Mouse (Mus musculus) midbrain, embryonic 14.5 days (tissue): Measurements from ENCODE around the gene Trpc1. TPM values are rescaled to one million over a fixed set of nuclear protein-coding genes. Genes with fewer than 3 reads are reported as not detected.
A peak's percentile ranks its signal among the peaks of the same experiment; 100 is the strongest.

Experiments
- ATAC-seq: fragments of 200-750 bp; cut with Nextera tagmentation; 2 replicates; pipeline ENCODE4 v1.8.0; 2017; ENCODE audit warnings: moderate number of reproducible peaks, moderate library complexity; ENCODE audit not compliant: low FRiP score, low TSS enrichment
- DNase-seq: peaks from one replicate; pipeline ENCODE4 v3.0.0-alpha.2; 2015
- H3K27ac ChIP-seq: fragments of 300-500 bp; sonication (generic); replicated peaks from 2 replicates; pipeline ENCODE4 v1.5.1; 2014; ENCODE audit warnings: mild to moderate bottlenecking, low read depth, low read length, moderate library complexity
- H3K27me3 ChIP-seq: fragments of 300-500 bp; sonication (generic); 2 replicates; pipeline ENCODE4 v1.6.1; 2014; ENCODE audit warnings: low read length, control low read depth, mixed read lengths; ENCODE audit not compliant: control insufficient read depth, insufficient read depth
- H3K36me3 ChIP-seq: fragments of 300-500 bp; sonication (generic); 2 replicates; pipeline ENCODE4 v1.6.1; 2014; ENCODE audit warnings: low read length, control low read depth; ENCODE audit not compliant: control insufficient read depth, insufficient read depth
- H3K4me1 ChIP-seq: fragments of 300-500 bp; sonication (generic); 2 replicates; pipeline ENCODE4 v1.6.1; 2014; ENCODE audit warnings: mild to moderate bottlenecking, antibody characterized with exemption, low read length, control low read depth; ENCODE audit not compliant: control insufficient read depth, insufficient read depth
- H3K4me2 ChIP-seq: fragments of 300-500 bp; sonication (generic); 2 replicates; pipeline ENCODE4 v1.6.1; 2014; ENCODE audit warnings: mild to moderate bottlenecking, low read length, moderate library complexity
- H3K4me3 ChIP-seq: fragments of 300-500 bp; sonication (generic); replicated peaks from 2 replicates; pipeline ENCODE4 v1.5.1; 2014; ENCODE audit warnings: low read depth, low read length
- H3K9ac ChIP-seq: fragments of 300-500 bp; sonication (generic); replicated peaks from 2 replicates; pipeline ENCODE4 v1.6.1; 2014; ENCODE audit warnings: mild to moderate bottlenecking, low read length, moderate library complexity
- H3K9me3 ChIP-seq: fragments of 300-500 bp; sonication (generic); 2 replicates; pipeline ENCODE4 v1.6.1; 2016; ENCODE audit warnings: low read length, control low read depth, mixed read lengths; ENCODE audit not compliant: control insufficient read depth
- WGBS: fragments of 180-500 bp; shearing (Covaris S2); extraction: QIAGEN DNeasy Blood & Tissue Kit; methylation state at CpG from one replicate; pipeline ENCODE4 v1.1.7; 2014; 5-methylcytosine and 5-hydroxymethylcytosine counted together
- polyA plus RNA-seq: library from polyadenylated mRNA; unstranded; fragments of >200 nt; fragmentation: Nextera tagmentation; extraction: Ambion mirVana; gene quantifications from 2 replicates; pipeline ENCODE4 v1.2.1, GENCODE M21; 2014

Trpc1 gene
- polyA plus RNA-seq, 1 experiment from 2014 or later, result 10.5 TPM

DNA sequence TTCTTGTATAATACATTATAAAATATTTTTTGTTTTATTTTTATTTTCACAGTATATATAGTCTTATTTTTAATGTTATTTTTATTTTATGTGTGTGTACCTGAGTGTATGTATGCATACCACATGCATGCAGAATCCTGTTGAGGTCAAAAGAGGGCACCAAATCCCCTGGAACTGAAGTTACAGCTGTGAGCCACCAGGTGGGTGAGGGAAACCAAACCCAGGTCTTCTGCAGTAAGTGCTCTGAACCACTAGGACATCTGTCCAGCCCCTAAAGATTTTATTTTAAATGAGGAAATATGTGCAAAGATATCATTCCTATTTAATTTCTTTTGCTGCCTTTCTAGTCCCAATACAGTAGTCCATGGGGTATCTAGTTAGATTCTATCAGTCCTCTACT is 41.2 kb downstream of the Trpc1 start:
- Histone ChIP-seq H3K9ac (no peak overlapping the region), H3K9me3 (no peaks in the 10 kb centered on the region), H3K4me3 (no peak overlapping the region), H3K27ac (no peak overlapping the region), H3K4me1 (no peaks in the 10 kb centered on the region), H3K27me3 (no peaks in the 10 kb centered on the region), H3K36me3 (peaks cover 9% of the 10 kb centered on the region; the same call in 1 of the 2 replicates), H3K4me2 (no peak overlapping the region)
- DNase-seq (no peak), ATAC-seq (no peak)

DNA sequence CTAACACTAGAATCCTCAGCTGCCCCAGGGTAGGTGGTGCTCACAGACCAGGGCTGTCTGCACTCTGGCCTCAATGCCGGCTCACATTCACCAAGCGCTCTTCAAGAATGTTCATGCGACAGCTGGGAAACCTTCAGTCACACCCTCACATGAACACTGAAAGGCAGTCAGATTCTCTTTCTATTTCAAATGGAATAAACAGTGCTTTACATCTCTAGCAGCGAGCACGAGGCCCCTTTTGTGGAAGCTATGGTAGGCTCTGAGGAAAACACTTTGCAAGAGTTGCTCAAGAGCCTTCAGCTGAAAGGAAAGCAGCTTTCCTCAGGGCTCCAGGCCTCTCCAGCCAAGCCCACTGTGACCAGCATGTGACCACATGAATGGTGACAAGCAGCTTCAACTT is 44.8 kb downstream of the Trpc1 start:
- ATAC-seq, result no peak
- WGBS, result 84% methylated on average over 5 of the region's 5 CpGs

DNA sequence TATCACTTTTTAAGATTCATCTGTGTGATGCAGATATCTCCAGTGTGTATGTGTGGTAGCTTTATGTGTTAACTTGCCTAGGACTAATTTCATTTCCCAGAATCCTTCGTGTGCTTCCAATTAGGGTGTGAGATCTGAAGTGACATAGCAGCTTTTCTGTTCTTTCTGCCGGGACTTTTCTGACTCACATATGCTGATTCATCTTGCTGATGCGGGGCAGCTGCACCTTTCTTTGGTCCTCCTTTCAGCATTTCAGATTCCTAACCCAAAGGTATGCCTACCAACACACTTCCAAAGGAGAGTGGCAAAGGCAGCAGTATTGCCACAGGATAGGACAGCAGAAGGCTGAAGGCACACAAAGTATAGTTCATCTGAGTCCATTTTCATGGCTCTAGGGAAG is 46.1 kb downstream of the Trpc1 start:
- WGBS, result 89% methylated on average over 3 of the region's 3 CpGs
- no peaks in the 10 kb centered on the region for H3K9me3 ChIP-seq
- H3K4me2 ChIP-seq, result no peak overlapping the region
- ATAC-seq, result no peak
- H3K4me3 ChIP-seq, result no peak overlapping the region
- DNase-seq, result no peak
- no peak overlapping the region for H3K9ac ChIP-seq
- no peaks in the 10 kb centered on the region for H3K27me3 ChIP-seq
- peaks cover 9% of the 10 kb centered on the region; the same call in 1 of the 2 replicates for H3K36me3 ChIP-seq
- no peaks in the 10 kb centered on the region for H3K4me1 ChIP-seq
- H3K27ac ChIP-seq, result no peak overlapping the region

More for the DNA sequence above, 44.8 kb downstream of the Trpc1 start:
- H3K4me2 ChIP-seq, result no peak overlapping the region
- H3K9ac ChIP-seq, result no peak overlapping the region
- DNase-seq, result no peak
- no peaks in the 10 kb centered on the region for H3K4me1 ChIP-seq
- H3K9me3 ChIP-seq, result no peaks in the 10 kb centered on the region
- H3K27ac ChIP-seq, result no peak overlapping the region
- H3K36me3 ChIP-seq, result peaks cover 9% of the 10 kb centered on the region; the same call in 1 of the 2 replicates
- H3K27me3 ChIP-seq, result no peaks in the 10 kb centered on the region
- H3K4me3 ChIP-seq, result no peak overlapping the region

DNA sequence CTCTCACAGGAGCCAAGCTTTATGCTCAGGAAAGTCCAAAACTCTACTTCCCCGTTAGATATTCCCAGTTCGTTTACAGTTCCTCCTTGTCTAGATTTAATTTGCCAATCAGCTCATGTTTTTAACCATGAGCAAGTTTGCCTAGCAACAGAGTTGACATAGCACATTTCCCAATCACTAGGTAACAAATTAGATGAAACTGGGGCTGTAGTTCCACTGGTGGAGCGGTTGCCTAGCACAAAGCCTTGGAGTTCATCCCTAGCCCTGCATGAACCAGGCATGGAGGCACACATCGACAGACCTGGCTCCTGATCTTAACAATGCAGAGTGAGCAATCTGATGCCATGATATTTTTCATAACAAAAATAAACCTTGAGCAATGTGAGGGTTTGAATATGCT is 50.9 kb downstream of the Trpc1 start:
- H3K4me1 ChIP-seq, result no peaks in the 10 kb centered on the region
- no peak overlapping the region for H3K9ac ChIP-seq
- no peaks in the 10 kb centered on the region for H3K36me3 ChIP-seq
- no peak overlapping the region for H3K4me3 ChIP-seq
- H3K4me2 ChIP-seq, result no peak overlapping the region
- H3K9me3 ChIP-seq, result no peaks in the 10 kb centered on the region
- DNase-seq, result no peak
- ATAC-seq, result no peak
- 76% methylated on average over 4 of the region's 4 CpGs for WGBS
- no peaks in the 10 kb centered on the region for H3K27me3 ChIP-seq
- no peak overlapping the region for H3K27ac ChIP-seq

DNA sequence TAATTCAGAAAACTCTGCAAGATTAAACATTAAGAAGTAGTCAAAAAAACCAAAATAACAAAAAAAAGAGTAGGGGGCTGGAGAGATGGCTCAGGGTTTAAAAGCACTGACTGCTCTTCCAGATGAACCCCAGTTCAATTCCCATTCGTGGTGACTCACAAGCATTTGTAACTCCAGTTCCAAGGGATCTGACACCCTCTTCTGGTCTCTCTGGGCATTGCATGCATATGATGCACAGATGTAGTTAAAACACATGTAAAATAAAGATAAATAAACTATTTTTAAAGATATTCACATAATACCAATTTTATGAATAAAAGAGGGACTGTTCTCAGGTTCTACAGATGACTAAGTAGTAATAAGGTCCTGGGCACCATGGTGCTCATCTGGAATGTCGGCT is 52.4 kb downstream of the Trpc1 start:
- H3K9me3 ChIP-seq, result no peaks in the 10 kb centered on the region
- H3K27me3 ChIP-seq, result no peaks in the 10 kb centered on the region
- ATAC-seq (no peak), DNase-seq (peak; percentile 65)
- H3K4me1 ChIP-seq, result no peaks in the 10 kb centered on the region
- no peak overlapping the region for H3K4me3 ChIP-seq
- H3K27ac ChIP-seq, result no peak overlapping the region
- no peak overlapping the region for H3K4me2 ChIP-seq
- no peaks in the 10 kb centered on the region for H3K36me3 ChIP-seq
- no peak overlapping the region for H3K9ac ChIP-seq
- 68% methylated on average over 2 of the region's 2 CpGs for WGBS

DNA sequence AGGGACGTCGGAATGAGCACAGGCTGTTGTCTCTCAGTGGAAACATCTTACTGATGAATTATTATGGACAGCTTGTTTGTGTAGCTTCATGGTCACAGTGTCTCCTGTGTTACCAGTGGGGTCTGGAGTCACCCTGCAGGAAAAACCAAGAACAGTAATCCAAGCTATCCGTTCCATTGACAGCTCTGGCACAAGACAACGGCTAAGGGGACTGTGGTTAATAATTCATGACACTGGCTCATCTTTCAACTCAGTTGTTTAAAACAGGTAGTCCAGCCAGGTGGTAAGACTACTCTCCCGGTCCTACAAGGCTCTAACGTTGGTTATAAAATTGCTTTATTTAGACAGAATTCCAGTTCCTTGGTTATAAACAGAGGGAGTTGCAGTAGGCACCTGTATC is 53.6 kb downstream of the Trpc1 start:
- no peak for ATAC-seq
- no peaks in the 10 kb centered on the region for H3K9me3 ChIP-seq
- H3K4me2 ChIP-seq, result no peak overlapping the region
- H3K27ac ChIP-seq, result no peak overlapping the region
- H3K4me3 ChIP-seq, result no peak overlapping the region
- 81% methylated on average over 6 of the region's 6 CpGs for WGBS
- DNase-seq, result no peak
- H3K27me3 ChIP-seq, result no peaks in the 10 kb centered on the region
- no peaks in the 10 kb centered on the region for H3K4me1 ChIP-seq
- H3K36me3 ChIP-seq, result no peaks in the 10 kb centered on the region
- H3K9ac ChIP-seq, result no peak overlapping the region

DNA sequence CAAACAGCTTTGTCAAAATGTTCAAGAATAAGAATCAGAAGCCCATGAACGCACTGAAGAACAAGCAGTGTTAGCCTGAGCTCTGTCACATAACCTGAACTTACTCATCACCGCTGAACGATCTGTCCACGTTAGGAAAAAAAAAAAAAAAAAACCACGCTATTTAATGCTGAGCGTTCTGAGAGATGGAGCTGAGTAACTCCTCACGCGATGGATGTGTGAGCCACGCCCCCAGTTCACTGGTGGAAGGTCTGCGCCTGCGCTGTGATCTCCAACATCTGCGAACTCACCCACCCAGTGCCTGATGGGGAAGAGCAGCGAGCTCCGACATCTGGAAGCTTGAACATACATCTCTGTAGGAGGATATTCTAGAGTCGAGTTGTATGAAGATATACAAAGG is 55.2 kb downstream of the Trpc1 start:
- no peaks in the 10 kb centered on the region for H3K27me3 ChIP-seq
- WGBS, result 92% methylated on average over 15 of the region's 15 CpGs
- DNase-seq (no peak), ATAC-seq (no peak)
- no peaks in the 10 kb centered on the region for H3K36me3 ChIP-seq
- H3K4me1 ChIP-seq, result no peaks in the 10 kb centered on the region
- no peak overlapping the region for H3K4me2 ChIP-seq
- H3K4me3 ChIP-seq, result no peak overlapping the region
- H3K9ac ChIP-seq, result no peak overlapping the region
- H3K9me3 ChIP-seq, result no peaks in the 10 kb centered on the region
- H3K27ac ChIP-seq, result no peak overlapping the region

DNA sequence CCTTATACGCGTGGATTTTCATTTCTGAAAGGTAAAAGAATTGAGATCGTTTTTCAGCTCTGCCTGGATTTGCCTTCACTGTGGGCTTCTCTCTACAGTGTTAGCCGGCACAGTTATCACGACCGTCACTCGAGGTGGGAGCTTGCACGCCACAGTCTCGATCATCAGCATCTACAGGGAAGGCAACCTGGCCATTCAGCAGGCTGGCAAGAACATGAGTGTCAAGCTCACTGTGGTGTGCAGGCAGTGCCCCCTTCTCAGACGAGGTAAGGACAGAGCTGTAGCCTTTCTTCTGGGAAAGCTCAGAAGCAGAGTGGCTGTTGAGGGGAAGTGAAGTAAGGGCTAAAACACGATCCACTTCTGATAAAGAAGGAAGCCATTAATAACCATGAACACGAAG is 55.6 kb downstream of the Trpc1 start:
- 92% methylated on average over 12 of the region's 12 CpGs for WGBS
- no peak for ATAC-seq
- H3K4me1 ChIP-seq, result no peaks in the 10 kb centered on the region
- no peaks in the 10 kb centered on the region for H3K9me3 ChIP-seq
- H3K36me3 ChIP-seq, result no peaks in the 10 kb centered on the region
- no peak overlapping the region for H3K4me2 ChIP-seq
- no peaks in the 10 kb centered on the region for H3K27me3 ChIP-seq
- H3K4me3 ChIP-seq, result no peak overlapping the region
- no peak for DNase-seq
- H3K9ac ChIP-seq, result no peak overlapping the region
- no peak overlapping the region for H3K27ac ChIP-seq

DNA sequence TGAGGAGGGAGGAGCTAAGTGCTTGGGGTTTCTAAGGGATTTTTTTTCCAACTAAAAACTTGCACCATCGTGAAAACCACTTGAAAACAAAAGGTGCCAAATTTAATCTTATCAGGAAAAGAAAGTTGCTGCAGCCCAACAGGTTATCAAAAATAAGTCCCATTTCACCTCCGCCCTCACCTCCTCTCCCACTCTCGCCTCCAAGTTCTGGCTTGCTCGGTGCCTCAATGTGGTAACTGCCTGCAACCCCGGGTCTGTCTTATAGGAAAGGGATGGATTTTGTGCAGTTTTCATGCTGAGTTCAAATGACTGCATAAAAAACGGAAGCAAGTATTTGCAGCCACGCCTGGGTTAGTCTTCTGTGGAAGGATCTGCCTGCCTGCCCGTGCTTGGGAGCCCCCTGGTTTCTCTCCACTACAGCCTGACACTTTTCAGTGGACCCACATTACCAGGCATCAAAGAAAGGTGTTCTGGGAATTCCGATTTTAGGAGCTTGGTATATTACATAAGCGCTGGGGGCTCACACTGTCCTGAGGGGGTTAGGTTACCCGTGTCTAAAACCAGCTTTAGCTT is 56.6 kb downstream of the Trpc1 start:
- Histone ChIP-seq H3K4me1 (no peaks in the 10 kb centered on the region), H3K9ac (no peak overlapping the region), H3K27ac (no peak overlapping the region), H3K9me3 (no peaks in the 10 kb centered on the region), H3K36me3 (no peaks in the 10 kb centered on the region), H3K27me3 (no peaks in the 10 kb centered on the region), H3K4me3 (no peak overlapping the region), H3K4me2 (no peak overlapping the region)
- ATAC-seq (no peak), DNase-seq (no peak)
- WGBS, result 85% methylated on average over 11 of the region's 11 CpGs
